Mouse (Mus musculus): ENCODE data around the gene Stx17.

Gene Stx17

GRCm38 (mm10) chr4:48124773-48125469 lies at the start of gene Stx17:
Gene Stx17 (plus strand): TSS chr4:48124915.
- in situ Hi-C loops (cut with MboI; ENCODE audit: low sequenced_read_pairs) = no loop called here

- in situ Hi-C loops (cut with MboI; ENCODE audit: low sequenced_read_pairs) = no loop called here
Measured at GRCm38 (mm10) chr4:48076693-48077471, 47.8 kb upstream of the Stx17 start.

- in situ Hi-C loops (cut with MboI; ENCODE audit: low sequenced_read_pairs) = no loop called here
Measured at GRCm38 (mm10) chr4:48078213-48078612, 46.5 kb upstream of the Stx17 start.

- in situ Hi-C loops (cut with MboI; ENCODE audit: low sequenced_read_pairs) = no loop called here
Measured at GRCm38 (mm10) chr4:48079285-48080039, 45.3 kb upstream of the Stx17 start.

- in situ Hi-C loops (cut with MboI; ENCODE audit: low sequenced_read_pairs) = no loop called here
Measured at GRCm38 (mm10) chr4:48083452-48083851, 41.3 kb upstream of the Stx17 start.

GRCm38 (mm10) chr4:48086609-48087008 lies 38.1 kb upstream of the Stx17 start:
- in situ Hi-C loops (cut with MboI; ENCODE audit: low sequenced_read_pairs) = no loop called here

- in situ Hi-C loops (cut with MboI; ENCODE audit: low sequenced_read_pairs) = no loop called here
Measured at GRCm38 (mm10) chr4:48087497-48087896, 37.2 kb upstream of the Stx17 start.

GRCm38 (mm10) chr4:48093221-48093620 lies 31.5 kb upstream of the Stx17 start:
- in situ Hi-C loops (cut with MboI; ENCODE audit: low sequenced_read_pairs) = no loop called here

- in situ Hi-C loops (cut with MboI; ENCODE audit: low sequenced_read_pairs) = no loop called here
Measured at GRCm38 (mm10) chr4:48100217-48100616, 24.5 kb upstream of the Stx17 start.

- in situ Hi-C loops (cut with MboI; ENCODE audit: low sequenced_read_pairs) = no loop called here
Measured at GRCm38 (mm10) chr4:48101981-48102380, 22.7 kb upstream of the Stx17 start.

GRCm38 (mm10) chr4:48105387-48105786 lies 19.3 kb upstream of the Stx17 start:
- in situ Hi-C loops (cut with MboI; ENCODE audit: low sequenced_read_pairs) = no loop called here

- in situ Hi-C loops (cut with MboI; ENCODE audit: low sequenced_read_pairs) = no loop called here
Measured at GRCm38 (mm10) chr4:48107086-48107485, 17.6 kb upstream of the Stx17 start.

- in situ Hi-C loops (cut with MboI; ENCODE audit: low sequenced_read_pairs) = no loop called here
Measured at GRCm38 (mm10) chr4:48108591-48108990, 16.1 kb upstream of the Stx17 start.

- in situ Hi-C loops (cut with MboI; ENCODE audit: low sequenced_read_pairs) = no loop called here
Measured at GRCm38 (mm10) chr4:48110331-48110730, 14.4 kb upstream of the Stx17 start.

- in situ Hi-C loops (cut with MboI; ENCODE audit: low sequenced_read_pairs) = no loop called here
Measured at GRCm38 (mm10) chr4:48116191-48116590, 8.5 kb upstream of the Stx17 start.

GRCm38 (mm10) chr4:48124416-48124772 lies 321 bp upstream of the Stx17 start:
- in situ Hi-C loops (cut with MboI; ENCODE audit: low sequenced_read_pairs) = no loop called here

GRCm38 (mm10) chr4:48130314-48130713 lies 5.6 kb downstream of the Stx17 start:
- in situ Hi-C loops (cut with MboI; ENCODE audit: low sequenced_read_pairs) = no loop called here

GRCm38 (mm10) chr4:48131606-48132005 lies 6.9 kb downstream of the Stx17 start:
- in situ Hi-C loops (cut with MboI; ENCODE audit: low sequenced_read_pairs) = no loop called here

GRCm38 (mm10) chr4:48132721-48133120 lies 8.0 kb downstream of the Stx17 start:
- in situ Hi-C loops (cut with MboI; ENCODE audit: low sequenced_read_pairs) = no loop called here

GRCm38 (mm10) chr4:48149492-48149891 lies 24.8 kb downstream of the Stx17 start:
- in situ Hi-C loops (cut with MboI; ENCODE audit: low sequenced_read_pairs) = no loop called here

- in situ Hi-C loops (cut with MboI; ENCODE audit: low sequenced_read_pairs) = no loop called here
Measured at GRCm38 (mm10) chr4:48153229-48153628, 28.5 kb downstream of the Stx17 start.

- in situ Hi-C loops (cut with MboI; ENCODE audit: low sequenced_read_pairs) = no loop called here
Measured at GRCm38 (mm10) chr4:48155864-48156263, 31.1 kb downstream of the Stx17 start.
